Mouse (Mus musculus): ENCODE measurements around the gene Palm3. TPM values are rescaled to one million over a fixed set of nuclear protein-coding genes. Genes with fewer than 3 reads are reported as not detected.

Palm3 gene
- total RNA-seq, 1 experiment from 2014 or later, result 0.52 TPM

GRCm38 (mm10) chr8:84023631-84024030 is 2.4 kb downstream of the Palm3 start:
- no peak for DNase-seq

- peak; percentile 82 for DNase-seq
These were observed 2.9 kb downstream of the Palm3 start for GRCm38 (mm10) chr8:84024171-84024570.

DNA sequence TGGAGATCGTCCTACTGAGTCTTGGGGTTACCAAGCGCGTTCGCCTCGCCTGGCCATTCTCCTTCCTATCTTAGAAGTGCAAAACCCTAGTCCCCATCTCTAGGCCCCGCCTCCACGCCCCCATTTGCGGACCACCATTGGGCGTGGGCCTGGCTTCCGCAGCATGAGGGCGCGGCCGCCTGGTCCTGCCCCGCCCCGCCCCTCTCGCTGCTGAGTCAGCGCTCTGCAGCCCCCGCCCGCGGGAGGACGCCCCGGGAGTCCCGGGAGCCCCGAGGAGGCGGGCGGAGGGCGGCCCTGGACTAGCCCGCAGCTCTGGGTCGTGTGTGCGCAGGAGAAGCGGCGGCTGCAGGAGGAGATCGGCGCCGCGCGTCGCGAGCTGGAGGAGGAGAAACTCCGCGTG is 4.6 kb downstream of the Palm3 start:
- DNase-seq, result peak; percentile 73

GRCm38 (mm10) chr8:84027449-84027848 is 6.2 kb downstream of the Palm3 start:
- peak; percentile 37 for DNase-seq

DNA sequence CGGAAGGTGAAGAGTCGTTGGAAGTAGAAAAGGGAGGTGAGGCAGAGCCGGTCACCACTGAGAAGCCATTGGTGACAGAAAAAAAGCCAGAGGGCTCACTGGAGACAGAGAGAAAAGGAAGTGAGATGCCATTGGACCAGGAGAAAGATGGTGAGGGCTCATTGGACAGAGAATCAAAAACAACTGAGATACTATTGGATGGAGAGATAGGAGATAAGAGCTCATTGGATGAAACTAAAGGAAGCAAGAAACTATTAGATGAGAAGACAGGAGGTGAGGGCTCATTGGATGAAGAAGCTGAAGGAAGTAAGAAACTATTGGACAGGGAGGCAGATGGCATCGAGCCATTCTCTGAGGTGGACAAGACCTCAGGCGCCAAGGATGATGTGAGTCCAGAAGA is 8.0 kb downstream of the Palm3 start:
- DNase-seq, result no peak

DNA sequence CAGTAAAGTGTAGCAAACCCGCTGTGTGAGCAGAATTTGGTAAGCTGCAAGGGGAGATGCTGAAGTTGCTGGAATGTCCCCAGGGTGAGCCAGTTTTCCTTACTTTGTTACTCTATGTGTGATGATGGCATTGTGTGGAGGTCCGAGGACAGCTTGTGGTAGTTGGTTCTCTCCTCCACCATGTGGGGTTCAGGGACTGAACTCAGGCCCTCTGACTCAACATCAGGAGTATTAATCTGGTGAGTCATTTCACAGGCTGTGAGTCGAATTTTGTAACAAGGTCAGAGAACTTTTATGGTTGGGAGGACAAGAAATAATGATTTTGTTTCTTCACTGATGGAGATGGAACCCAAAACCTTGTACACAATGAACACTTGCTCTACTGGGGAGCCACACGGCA is 11.5 kb downstream of the Palm3 start:
- peak; percentile 46 for DNase-seq

DNA sequence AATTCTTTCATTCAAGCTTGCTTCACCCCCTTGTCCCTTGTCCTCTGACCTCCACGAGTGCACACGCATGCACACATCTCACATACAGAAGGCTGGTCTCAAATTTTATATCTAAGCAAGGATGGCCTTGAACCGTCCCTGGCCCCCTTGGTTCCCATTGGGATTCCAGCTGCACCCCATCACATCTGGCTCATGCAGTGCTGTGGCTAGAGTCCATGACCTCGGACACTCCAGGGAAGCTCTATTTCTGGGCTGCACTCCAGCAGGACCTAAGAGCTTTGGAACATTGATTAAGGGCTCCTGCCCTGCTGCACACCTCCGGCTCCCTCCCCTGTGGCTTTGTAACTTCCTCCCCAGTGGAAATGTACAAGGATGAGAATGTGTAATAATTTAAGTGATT is 16.7 kb downstream of the Palm3 start:
- peak; percentile 75 for DNase-seq

GRCm38 (mm10) chr8:84039050-84039449 is 17.8 kb downstream of the Palm3 start:
- peak; percentile 83 for DNase-seq

DNA sequence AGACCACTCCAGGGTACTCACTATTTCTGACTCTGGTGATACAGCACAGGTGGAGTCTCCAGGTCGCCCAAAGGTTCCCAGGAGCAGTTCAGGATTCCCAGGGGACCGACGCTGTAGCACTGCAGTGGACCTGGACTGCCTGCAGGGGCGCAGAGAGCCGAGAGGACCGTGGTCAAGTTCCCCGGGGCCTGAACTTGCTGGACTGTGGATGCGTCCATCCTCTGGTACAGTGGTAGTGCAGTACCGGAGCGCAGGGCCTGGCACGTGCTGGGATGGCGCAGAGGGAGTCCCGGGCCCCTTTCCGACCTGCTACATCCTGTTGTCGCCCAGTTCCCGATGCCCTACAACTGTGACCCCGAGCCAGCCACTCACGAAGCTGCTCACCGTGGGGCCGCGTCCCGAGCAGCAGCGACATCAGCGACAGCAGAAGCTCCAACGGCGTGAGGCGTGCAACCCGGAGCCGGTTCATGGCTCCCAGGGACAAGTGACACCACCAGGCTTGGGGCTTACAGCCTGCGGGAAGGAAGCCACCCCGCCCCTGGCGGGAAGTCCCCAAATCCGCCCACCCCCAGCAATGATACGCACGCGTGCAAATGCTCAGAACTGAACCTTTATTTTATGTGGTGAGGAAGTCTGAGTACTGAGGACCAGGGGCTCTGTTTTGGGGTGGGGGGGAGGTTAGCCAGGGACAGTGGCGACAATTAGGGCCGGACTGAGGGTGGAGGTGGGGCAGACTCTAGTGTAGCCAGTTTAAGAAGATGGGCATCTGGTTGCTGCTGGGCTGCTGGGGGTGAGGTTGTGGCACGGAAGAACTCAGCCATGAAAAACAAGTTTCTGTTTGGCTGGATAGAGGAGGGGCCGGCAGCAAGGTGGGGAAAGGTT is 21.0 kb downstream of the Palm3 start, which contains the start of gene Il27ra:
Il27ra (minus strand) TSS at position 524 of the 882 bp plus-strand sequence.
- peak; percentile 86 for DNase-seq

DNA sequence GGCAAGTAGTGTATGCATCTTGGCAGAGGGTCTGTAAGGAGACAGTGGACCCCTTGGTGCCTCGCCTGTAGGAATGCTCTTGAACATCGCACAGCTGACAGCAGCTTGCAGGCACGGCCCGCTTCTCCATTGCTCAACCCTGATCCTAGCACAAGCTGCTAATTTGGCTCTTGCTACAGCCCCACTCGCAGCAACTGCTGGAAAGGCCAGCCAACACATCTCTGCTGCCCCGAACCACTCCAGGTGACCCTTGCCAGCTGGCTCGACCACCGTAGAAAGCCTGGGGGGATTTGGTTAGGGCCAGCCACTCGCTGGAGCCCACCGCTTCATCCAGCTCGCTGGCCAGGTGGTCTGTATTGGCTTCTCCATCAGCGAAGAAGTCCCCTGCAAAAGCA is 21.7 kb downstream of the Palm3 start:
- no peak for DNase-seq

- DNase-seq, result no peak
These were observed 22.8 kb downstream of the Palm3 start for GRCm38 (mm10) chr8:84044103-84044502.

DNA sequence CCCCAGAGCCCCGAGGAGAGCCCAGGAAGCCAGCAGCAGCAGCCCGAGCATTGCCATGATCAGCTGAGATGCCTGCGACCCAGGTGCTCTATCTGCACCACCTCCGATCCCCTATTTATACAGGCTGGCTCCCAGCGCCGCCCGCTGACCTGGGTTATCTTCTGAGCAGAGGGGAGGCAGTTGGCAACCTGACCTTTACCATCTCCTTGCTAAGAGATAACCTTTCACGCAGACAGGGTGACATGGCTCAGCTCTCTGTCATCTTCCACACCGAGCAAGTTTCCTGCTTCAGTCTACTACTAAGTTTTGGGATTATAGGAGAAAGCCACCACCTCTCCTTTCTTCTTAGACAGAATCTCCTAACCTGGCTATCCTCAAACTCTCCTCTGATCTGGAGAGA is 23.6 kb downstream of the Palm3 start, which contains the start of gene Rln3:
Rln3 (minus strand) TSS at position 101 of the 400 bp plus-strand sequence.
- no peak for DNase-seq

- no peak for DNase-seq
These were observed 25.2 kb downstream of the Palm3 start for GRCm38 (mm10) chr8:84046505-84046904.

GRCm38 (mm10) chr8:84048171-84048570 is 26.9 kb downstream of the Palm3 start:
- DNase-seq, result no peak

DNA sequence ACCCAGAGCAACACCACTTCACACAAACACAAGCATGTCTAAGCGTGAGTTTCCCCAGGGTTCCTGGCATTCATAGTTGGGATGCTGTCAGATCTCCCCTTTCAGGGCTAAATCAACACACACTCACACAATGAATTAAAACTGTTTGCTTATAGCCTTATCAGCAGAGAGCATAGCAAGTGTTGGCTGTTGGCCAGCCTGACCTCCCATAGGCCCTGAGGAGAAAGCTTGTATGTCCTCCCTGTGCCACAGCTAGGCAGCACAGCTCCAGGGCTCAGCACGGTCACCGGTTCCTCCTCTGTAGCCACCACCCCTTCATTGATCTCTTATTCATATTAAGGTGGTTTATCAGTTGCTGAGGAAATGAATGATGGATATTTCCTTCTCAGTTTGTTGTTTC is 31.5 kb downstream of the Palm3 start:
- no peak for DNase-seq

DNA sequence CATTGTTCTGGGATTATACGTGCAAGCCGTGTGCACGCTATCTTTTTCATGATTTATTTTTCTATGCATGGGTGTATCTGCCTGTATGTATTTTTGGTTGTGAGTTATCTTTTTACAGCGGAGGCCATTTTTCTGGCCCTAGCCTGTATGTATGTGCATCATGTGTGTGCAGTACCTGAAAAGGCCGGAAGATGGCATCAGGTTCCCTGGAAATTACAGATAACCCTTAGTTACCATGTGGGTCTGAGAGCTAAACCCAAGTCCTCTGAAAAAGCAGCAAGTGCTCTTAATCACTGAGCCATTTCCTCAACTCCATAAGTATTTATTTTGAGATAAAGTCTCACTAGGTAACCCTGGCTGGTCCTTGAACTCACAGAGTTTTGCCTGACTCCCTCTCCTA is 32.0 kb downstream of the Palm3 start:
- DNase-seq, result no peak

DNA sequence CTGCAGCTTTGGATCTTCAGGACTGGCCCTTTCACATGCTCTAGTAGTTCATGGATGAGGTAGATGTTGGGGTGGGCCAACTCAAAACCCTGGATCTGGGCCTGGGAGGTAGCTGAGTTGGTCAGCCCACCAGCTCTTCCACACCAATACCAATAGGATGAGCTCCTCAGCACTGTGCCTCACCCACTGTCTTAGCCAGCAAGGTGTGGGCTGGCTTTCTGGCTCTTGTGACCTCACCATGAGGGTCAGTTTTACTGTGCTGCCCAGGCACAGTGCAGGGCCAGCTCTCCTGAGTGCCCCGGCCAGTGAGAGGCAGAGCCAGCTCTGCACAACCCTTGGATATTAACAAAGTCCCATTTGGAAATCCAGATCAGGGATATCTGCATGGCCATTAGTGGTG is 36.6 kb downstream of the Palm3 start:
- DNase-seq, result no peak

GRCm38 (mm10) chr8:84059226-84059625 is 38.0 kb downstream of the Palm3 start:
- DNase-seq, result no peak

GRCm38 (mm10) chr8:84060245-84060644 is 39.0 kb downstream of the Palm3 start:
- no peak for DNase-seq

DNA sequence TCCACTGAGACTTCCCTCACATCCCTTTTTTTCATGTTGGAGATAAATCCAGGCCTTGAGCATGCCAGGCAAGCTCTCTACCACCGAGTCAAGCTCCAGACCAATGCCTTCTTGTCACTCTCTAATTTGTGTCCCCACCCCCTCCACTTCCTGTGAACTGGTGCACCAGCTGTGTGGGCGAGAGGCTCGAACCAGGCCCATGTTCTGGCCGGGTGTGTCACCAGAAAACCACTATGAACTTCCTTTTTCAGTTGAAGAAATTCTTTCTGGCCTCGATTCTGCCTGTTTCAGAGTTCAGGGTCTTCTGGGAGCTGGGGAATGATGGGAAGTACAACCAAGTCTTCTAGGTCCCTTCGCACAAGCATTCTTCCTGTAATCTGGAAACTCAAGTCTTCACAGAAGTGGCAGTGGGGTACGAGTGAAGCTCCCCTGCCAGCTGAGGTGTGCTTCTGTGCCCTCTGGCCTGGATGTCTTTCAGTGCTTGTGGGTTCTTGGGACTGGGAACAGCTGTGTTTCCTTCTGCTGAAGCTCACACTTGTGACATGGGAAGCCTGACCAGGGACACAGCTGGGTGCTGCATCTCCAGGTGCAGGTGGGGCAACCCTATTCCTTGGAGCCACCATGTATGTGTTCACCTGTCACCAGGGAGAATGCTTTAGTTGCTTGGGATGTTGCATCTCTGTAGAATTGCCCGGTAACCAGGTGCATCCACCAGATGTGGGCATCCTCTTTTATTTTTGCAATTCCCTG is 42.8 kb downstream of the Palm3 start:
- peak; percentile 41 for DNase-seq

GRCm38 (mm10) chr8:84065037-84065436 is 43.8 kb downstream of the Palm3 start, which contains the start of gene Gm10643:
Gm10643 (minus strand) TSS chr8:84065137.
- no peak for DNase-seq

- no peak for DNase-seq
These were observed 44.3 kb downstream of the Palm3 start for GRCm38 (mm10) chr8:84065457-84066072.
